Mouse (Mus musculus) C2C12 (cell line): ENCODE measurements around the gene Arid3a.
A peak's percentile ranks its signal among the peaks of the same experiment; 100 is the strongest.

Experiments
- CTCF ChIP-seq: IDR thresholded peaks from one replicate; pipeline ENCODE4 v1.5.1; 2011; ENCODE audit not compliant: control insufficient read depth, insufficient read depth, insufficient read length
- MYOG ChIP-seq: IDR thresholded peaks from one replicate; pipeline ENCODE4 v1.6.1; 2011; ENCODE audit not compliant: control insufficient read depth, insufficient read length; ENCODE audit errors: extremely low read depth

DNA sequence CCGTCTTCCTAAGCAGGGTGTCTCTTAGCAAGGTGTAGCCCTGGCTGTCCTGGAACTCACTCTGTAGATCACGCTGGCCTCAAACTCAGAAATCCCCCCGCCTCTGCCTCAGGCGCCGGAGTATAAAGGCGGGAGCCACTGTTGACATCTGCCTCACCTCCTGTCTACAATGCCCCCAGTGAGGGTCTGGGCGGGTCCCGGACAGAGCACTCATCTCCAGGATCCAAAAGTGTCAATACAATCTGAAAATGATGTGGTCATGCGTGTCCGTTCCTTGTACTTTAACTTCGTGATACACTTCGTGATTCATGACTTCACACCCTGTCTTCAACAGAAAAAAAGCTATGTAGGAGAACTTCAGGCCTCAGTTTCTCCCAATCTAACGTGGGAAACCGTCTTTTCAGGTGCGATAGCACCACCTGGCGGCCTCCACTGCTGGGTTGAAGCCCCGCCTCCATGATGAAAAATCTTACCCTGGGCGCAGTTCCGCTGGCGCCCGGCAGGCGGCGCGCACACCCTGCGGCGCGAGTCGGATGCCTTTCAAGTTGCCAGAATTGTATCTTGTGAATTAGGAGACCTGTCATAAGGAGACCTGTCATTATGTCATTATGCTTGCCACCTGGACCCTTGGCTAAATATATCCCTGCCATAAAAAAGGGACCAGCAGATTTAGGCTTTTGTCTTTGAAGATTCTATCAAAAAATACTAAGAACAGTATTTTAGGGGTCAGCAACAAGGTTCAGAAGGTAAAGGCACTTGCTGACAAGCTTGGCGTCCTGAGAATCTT lies 1.7 kb upstream of the Arid3a start:
- TF ChIP-seq CTCF (peak; percentile 98), MYOG (no peak)
